Mouse (Mus musculus) embryonic fibroblast, embryonic 13.5 days (primary cell): Measurements from ENCODE around the gene Mthfsl.

Experiments
- CTCF ChIP-seq: IDR thresholded peaks from 2 replicates; pipeline ENCODE4 v1.5.1; 2011; ENCODE audit warnings: mild to moderate bottlenecking, control low read depth, low read length, moderate library complexity, borderline replicate concordance; ENCODE audit not compliant: insufficient read depth
- POLR2A ChIP-seq: IDR thresholded peaks from 2 replicates; pipeline ENCODE4 v1.6.1; 2011; ENCODE audit warnings: low read depth, mild to moderate bottlenecking, control low read depth, low read length, moderate library complexity

GRCm38 (mm10) chr9:88706700-88707099 is 13.4 kb downstream of the Mthfsl start:
- no peak for TF ChIP-seq CTCF
- TF ChIP-seq POLR2A: no peak
